Mouse (Mus musculus) frontal cortex, postnatal 10 days (tissue): ENCODE measurements at regions not wholly inside any gene's neighbourhood (a gene's known extent, or its start where the extent isn't known, plus 50 kb on each side); places are given as distances from the start of the nearest gene placed in this dataset.

Experiments
- DNase-seq, 2 experiments: peaks; one replicate each; pipeline ENCODE4 v3.0.0; 2022; ENCODE audit warnings: low spot score in 2 of 2, mixed read lengths in 1 of 2

- no peak for DNase-seq
Observed at GRCm38 (mm10) chr2:92750672-92751071, 151.2 kb downstream of the Chst1 start.

- DNase-seq: no peak
Observed at GRCm38 (mm10) chr2:92751256-92751655, 151.7 kb downstream of the Chst1 start.

GRCm38 (mm10) chr2:92752156-92752555, 152.6 kb downstream of the Chst1 start:
- no peak for DNase-seq

GRCm38 (mm10) chr2:92752794-92753193, 153.3 kb downstream of the Chst1 start:
- DNase-seq: no peak

GRCm38 (mm10) chr2:92754505-92755280, 155.2 kb downstream of the Chst1 start:
- no peak for DNase-seq

GRCm38 (mm10) chr2:92756491-92756890, 157.0 kb downstream of the Chst1 start:
- DNase-seq: no peak

GRCm38 (mm10) chr2:92758775-92759174, 156.1 kb upstream of the Syt13 start:
- no peak for DNase-seq

- no peak for DNase-seq
Observed at GRCm38 (mm10) chr2:92763881-92764635, 150.8 kb upstream of the Syt13 start.

GRCm38 (mm10) chr2:92767476-92768005, 147.4 kb upstream of the Syt13 start:
- no peak for DNase-seq

GRCm38 (mm10) chr2:92768088-92768487, 146.8 kb upstream of the Syt13 start:
- DNase-seq: peak in 1 of 2 experiments; percentile 31

- no peak for DNase-seq
Observed at GRCm38 (mm10) chr2:92769061-92769460, 145.8 kb upstream of the Syt13 start.

- DNase-seq: no peak
Observed at GRCm38 (mm10) chr2:92770098-92770497, 144.8 kb upstream of the Syt13 start.

- no peak for DNase-seq
Observed at GRCm38 (mm10) chr2:92772623-92773022, 142.3 kb upstream of the Syt13 start.

- DNase-seq: no peak
Observed at GRCm38 (mm10) chr2:92776497-92776896, 138.4 kb upstream of the Syt13 start.

- no peak for DNase-seq
Observed at GRCm38 (mm10) chr2:92779101-92779500, 135.8 kb upstream of the Syt13 start.

- DNase-seq: no peak
Observed at GRCm38 (mm10) chr2:92780021-92780420, 134.9 kb upstream of the Syt13 start.

GRCm38 (mm10) chr2:92781451-92781850, 133.4 kb upstream of the Syt13 start:
- DNase-seq: no peak

GRCm38 (mm10) chr2:92782621-92783020, 132.3 kb upstream of the Syt13 start:
- no peak for DNase-seq

GRCm38 (mm10) chr2:92784916-92785315, 130.0 kb upstream of the Syt13 start:
- DNase-seq: no peak

- DNase-seq: no peak
Observed at GRCm38 (mm10) chr2:92787925-92788410, 126.9 kb upstream of the Syt13 start.

GRCm38 (mm10) chr2:92788875-92789274, 126.0 kb upstream of the Syt13 start:
- no peak for DNase-seq

GRCm38 (mm10) chr2:92790374-92790773, 124.5 kb upstream of the Syt13 start:
- DNase-seq: no peak

GRCm38 (mm10) chr2:92799770-92800169, 115.1 kb upstream of the Syt13 start:
- no peak for DNase-seq
